Mouse (Mus musculus) embryonic stem cell, embryonic (primary cell): ENCODE results near the gene Rgs14.

Source experiments
- CTCF ChIA-PET, 4 experiments: fragments of 300-600 bp in 2 of 4; fragments of 350-600 bp in 2 of 4; sonication (Branson Sonifier 250); formaldehyde crosslinking; loops; one replicate each; lab custom pipeline; 2022; ENCODE audit warnings: inconsistent platforms in 2 of 4; lab: Charles Lee
- POLR2A ChIA-PET, 4 experiments: fragments of 300-600 bp in 2 of 4; fragments of 350-600 bp in 2 of 4; sonication (Branson Sonifier 250); formaldehyde crosslinking; loops; one replicate each; lab custom pipeline; 2022; ENCODE audit warnings: antibody characterized with exemption in 4 of 4, inconsistent platforms in 1 of 4; lab: Charles Lee

Gene Rgs14

DNA sequence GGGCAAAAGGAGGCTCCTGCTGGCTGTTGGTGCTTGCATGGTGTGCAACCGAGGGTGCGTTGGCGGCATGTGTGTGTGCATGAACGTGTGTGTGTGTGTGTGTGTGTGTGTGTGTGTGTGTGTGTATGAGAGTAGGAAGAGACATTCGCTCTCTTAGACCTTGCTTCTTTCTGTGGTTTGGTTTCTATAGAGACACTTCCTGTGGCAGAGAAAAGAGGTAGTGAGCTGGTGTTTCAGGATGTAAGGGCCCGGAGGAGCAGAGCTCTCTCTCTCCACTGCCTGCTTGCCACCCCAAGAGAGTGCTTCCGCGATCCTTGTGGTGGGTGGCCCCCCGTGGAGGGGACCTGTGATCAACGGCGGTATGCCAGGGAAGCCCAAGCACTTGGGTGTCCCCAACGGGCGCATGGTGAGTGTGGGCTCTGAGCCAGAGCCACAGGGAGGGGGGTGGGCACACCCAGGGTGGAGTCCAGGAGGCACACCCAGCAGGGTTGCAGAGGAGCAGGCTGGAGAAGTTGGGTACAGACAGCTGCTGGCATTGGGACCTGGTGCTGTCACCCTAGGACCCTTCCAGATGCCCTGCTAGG, at the start of gene Rgs14:
Rgs14 (plus strand) TSS at position 202 of the 584 bp plus-strand sequence.
- POLR2A ChIA-PET, result interaction anchor here in 2 of 4 experiments (0.6 to 1.9 kb wide), 5 partner anchors 9 to 167 kb away, joined by 3 to 8 read pairs (median 4); partner anchors contain the start of genes Ddx41 (in 1 of the 2) and Grk6 (in 1 of the 2)
- CTCF ChIA-PET, result interaction anchor here in 1 of 4 experiments (0.7 to 1.4 kb wide), 2 partner anchors 23 to 40 kb away, joined by 3 to 6 read pairs; partner anchors contain the start of gene Mxd3

DNA sequence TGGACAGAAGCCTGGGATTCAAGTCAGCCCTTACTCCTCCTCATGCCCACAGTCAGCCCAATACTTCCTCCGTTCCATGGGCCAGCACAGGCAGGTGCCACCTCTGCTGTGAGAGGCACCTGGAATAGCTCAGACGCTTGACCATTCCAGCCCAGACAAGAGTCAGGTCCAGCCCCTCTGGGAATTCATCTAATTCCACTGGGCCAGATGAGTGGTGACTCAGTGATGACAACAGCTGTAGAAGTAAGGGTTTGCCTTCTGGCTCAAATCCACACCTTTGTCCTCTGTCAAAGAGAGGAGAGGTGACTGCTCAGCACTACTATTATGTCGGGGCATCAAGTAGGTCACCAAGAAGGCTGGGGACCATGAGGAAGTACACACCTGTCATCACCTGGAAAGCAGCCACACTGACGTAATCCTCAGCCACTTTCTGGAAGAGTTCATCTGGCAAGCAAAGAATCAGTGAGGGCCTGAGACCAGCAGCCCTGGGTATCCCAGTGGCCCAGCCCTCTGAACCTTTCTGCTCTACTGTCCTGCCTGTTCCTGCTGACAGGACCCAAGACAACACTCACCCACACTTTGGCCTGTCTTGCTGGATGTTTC, 49.5 kb upstream of the Rgs14 start, which contains the start of gene Prelid1:
Prelid1 (plus strand) TSS at position 570 of the 603 bp plus-strand sequence.
- POLR2A ChIA-PET, result interaction anchor here in 3 of 4 experiments (0.8 to 5.9 kb wide), 16 partner anchors 9 to 72 kb away, joined by 3 to 83 read pairs (median 4); partner anchors contain the start of gene Mxd3 (in 3 of the 3)

DNA sequence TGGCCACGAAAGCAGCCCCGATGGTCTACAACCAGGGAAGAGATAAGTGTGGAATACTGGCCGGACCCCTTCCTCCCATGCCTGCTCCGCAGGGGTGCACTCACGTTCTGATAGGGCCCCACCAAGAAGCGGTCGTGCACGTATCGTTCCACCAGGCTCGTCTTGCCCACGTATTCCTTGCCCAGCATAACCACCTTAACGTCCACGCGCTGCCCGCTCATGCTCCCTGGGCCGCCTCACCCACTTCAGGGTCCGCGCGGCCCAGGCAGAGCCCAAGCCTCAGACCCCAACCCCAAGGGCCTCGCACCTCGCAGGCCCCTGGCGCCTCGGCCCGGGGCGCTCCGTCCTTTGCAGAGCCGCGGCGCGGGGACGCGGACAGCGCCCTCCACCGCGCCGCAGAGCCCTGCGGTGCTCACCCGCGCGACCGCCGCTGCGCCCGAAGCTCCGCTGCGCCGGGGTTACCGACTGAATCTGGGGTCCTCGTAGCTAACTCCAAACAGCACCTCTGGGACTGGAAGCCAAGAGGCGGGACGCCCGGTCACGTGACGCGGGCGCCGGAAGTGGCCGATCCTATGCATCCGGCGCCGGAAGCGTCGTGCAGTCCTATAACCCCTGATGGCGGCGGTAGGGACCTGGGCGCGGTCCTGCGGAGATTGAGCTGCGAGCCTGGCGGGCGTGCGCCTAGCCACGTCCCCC, 48.0 kb upstream of the Rgs14 start, which contains the start of gene Rab24:
Rab24 (minus strand) TSS at position 513 of the 696 bp plus-strand sequence.
- CTCF ChIA-PET, result interaction anchor here in 2 of 4 experiments (0.6 to 0.8 kb wide), 3 partner anchors 14 to 528 kb away, joined by 3 to 4 read pairs (median 3); no protein-coding TSS in a partner anchor
- POLR2A ChIA-PET, result interaction anchor here in 3 of 4 experiments (0.5 to 5.9 kb wide), 24 partner anchors 7 to 482 kb away, joined by 3 to 83 read pairs (median 4); partner anchors contain the start of genes Mxd3 (in 3 of the 3), Grk6 (in 1 of the 3) and Lman2 (in 1 of the 3)

More for the DNA sequence above, 49.5 kb upstream of the Rgs14 start, which contains the start of gene Prelid1:
- CTCF ChIA-PET, result interaction anchor here in 1 of 4 experiments (0.6 kb wide), 1 partner anchor 252 kb away, joined by 5 read pairs; no protein-coding TSS in a partner anchor

DNA sequence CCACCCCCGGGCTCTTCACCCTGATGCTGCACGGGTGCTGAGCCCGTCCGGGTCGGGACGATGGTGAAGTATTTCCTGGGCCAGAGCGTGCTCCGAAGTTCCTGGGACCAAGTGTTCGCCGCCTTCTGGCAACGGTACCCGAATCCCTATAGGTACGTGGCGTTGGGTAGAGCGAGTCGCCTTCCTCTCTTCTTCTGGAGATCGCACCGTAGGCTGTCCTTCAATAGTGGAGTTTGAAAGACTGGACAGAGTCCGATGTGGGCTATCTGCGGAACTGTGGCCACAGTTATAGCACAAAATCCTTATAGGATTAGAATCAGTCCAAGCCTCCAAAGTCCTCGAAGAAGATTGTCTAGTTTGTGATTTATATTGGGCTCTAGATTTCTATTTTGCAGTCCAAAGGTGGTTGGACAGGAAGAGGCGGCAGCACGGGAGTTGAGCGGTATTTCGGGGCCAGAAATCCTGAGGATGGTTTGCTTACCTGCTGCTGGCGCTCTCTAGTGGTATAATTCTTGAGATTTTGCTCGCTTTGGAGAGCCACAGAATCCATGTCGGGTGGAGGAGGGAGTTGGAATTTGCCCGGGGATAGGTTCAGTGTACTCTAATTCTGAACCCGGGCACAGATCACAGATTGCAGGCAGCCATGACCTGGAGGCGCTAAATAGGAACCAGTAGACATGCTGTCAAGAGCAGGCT, 47.3 kb upstream of the Rgs14 start:
- ChIA-PET CTCF (interaction anchor here in 1 of 4 experiments (0.8 kb wide), 2 partner anchors 14 to 63 kb away, joined by 3 to 4 read pairs; no protein-coding TSS in a partner anchor), POLR2A (interaction anchor here in 3 of 4 experiments (0.6 to 5.9 kb wide), 22 partner anchors 7 to 481 kb away, joined by 3 to 83 read pairs (median 4); partner anchors contain the start of genes Mxd3 (in 3 of the 3), Grk6 (in 1 of the 3) and Lman2 (in 1 of the 3))

DNA sequence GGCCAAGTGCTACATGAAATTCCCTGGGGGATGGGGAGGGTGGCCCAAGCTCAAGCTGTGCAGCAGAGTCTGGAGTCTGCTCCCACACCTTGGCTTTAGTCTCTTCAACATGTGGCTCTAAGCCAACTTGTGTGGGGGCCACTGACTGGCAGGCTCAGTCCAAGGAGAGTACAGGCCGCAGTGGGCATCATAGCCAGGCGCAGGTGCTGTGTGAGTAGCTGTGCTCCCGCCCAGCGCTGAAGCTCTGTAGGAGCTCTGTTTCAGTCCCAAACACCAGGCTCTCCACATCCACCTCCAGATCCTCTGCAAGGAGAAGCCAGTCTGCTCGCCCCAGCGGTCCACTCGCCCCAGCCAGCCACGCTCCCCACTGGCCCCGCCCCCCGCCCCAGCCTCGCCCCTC, 43.9 kb upstream of the Rgs14 start:
- ChIA-PET POLR2A (interaction anchor here in 3 of 4 experiments (0.6 to 10.9 kb wide), 33 partner anchors 8 to 792 kb away, joined by 3 to 243 read pairs (median 4); partner anchors contain the start of genes Grk6 (in 1 of the 3), Lman2 (in 1 of the 3) and Rgs14 (in 1 of the 3)), CTCF (interaction anchor here in 2 of 4 experiments (0.5 to 1.7 kb wide), 5 partner anchors 9 to 404 kb away, joined by 3 to 8 read pairs (median 4); no protein-coding TSS in a partner anchor)

DNA sequence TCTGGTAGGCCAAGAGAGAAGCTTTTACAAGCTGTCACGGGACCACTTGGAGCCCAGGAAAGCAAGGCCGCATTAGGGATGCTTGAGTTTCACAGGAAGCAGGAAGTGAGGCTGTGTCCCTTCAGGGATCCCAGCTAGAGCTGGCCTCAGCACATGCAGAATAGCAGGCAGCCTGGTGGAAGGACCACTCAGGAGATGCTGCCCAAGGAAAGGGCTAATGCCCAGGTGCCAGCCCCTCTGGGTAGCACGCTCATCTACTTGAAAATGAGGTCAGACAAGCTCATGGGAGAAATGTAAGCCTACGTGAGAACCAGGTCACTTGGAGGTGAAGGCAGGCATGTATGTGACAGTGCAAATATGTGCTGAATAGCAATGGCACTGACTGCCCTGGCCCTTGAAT, 42.4 kb upstream of the Rgs14 start:
- CTCF ChIA-PET, result interaction anchor here (0.5 to 4.1 kb wide), 28 partner anchors 9 to 324 kb away, joined by 3 to 43 read pairs (median 4); partner anchors contain the start of genes Ddx41 (in 1 of the 4) and Pdlim7 (in 1 of the 4)
- POLR2A ChIA-PET, result interaction anchor here (0.7 to 10.9 kb wide), 38 partner anchors 8 to 366 kb away, joined by 3 to 243 read pairs (median 4); partner anchors contain the start of genes B230219D22Rik (in 1 of the 4), Lman2 (in 1 of the 4), Prelid1 (in 1 of the 4) and Rab24 (in 1 of the 4)

DNA sequence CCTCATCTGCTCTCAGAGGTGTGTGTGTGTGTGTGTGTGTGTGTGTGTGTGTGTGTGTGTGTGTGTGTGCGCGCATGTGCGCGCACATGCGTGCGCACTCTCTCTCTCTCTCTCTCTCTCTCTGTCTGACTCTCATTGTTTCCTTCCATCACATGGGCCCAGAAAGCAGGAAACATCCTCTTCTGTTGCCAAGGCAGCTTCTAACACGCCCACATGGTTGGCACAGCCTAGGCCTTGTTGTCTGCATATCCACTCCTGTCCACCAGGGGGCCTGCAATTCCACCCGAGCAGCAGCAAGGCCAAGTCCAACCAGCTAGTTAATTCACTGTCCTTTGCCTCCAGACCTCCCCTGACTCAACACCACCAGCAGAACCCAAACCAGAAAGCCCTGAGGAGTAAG, 41.9 kb upstream of the Rgs14 start:
- POLR2A ChIA-PET, result interaction anchor here (0.6 to 10.9 kb wide), 46 partner anchors 8 to 460 kb away, joined by 3 to 243 read pairs (median 4); partner anchors contain the start of genes Lman2 (in 2 of the 4), B230219D22Rik (in 1 of the 4), Pfn3 (in 1 of the 4) and Prelid1 (in 1 of the 4)

DNA sequence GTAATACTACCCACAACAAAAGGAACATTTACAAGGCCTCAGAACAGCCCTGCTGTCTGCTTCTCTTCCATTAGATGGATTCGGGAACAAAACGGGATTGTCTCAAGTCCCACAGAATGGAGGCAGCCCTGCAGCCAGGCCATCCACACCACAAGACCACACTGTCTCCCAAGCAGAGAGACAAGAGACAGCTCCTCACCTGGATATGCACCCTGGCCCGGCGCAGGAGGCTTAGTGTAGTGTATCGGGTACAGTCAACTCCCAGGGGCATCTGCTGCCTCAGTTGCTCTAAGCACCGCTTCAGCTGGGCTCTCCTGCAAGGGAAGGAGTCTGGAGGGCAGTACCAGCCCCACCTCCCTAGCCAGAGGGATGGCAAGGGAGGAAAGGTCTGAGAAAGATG, 41.4 kb upstream of the Rgs14 start:
- POLR2A ChIA-PET, result interaction anchor here (0.6 to 10.9 kb wide), 39 partner anchors 9 to 460 kb away, joined by 3 to 243 read pairs (median 4); partner anchors contain the start of genes Lman2 (in 2 of the 4), B230219D22Rik (in 1 of the 4), Pfn3 (in 1 of the 4) and Prelid1 (in 1 of the 4)
- CTCF ChIA-PET, result interaction anchor here (0.6 to 4.1 kb wide), 26 partner anchors 7 to 208 kb away, joined by 3 to 43 read pairs (median 4); partner anchors contain the start of genes Ddx41 (in 1 of the 4) and Pdlim7 (in 1 of the 4)

More for the DNA sequence above, 41.9 kb upstream of the Rgs14 start:
- CTCF ChIA-PET, result interaction anchor here (0.5 to 4.1 kb wide), 32 partner anchors 8 to 324 kb away, joined by 3 to 43 read pairs (median 4); partner anchors contain the start of genes Ddx41 (in 1 of the 4) and Pdlim7 (in 1 of the 4)

DNA sequence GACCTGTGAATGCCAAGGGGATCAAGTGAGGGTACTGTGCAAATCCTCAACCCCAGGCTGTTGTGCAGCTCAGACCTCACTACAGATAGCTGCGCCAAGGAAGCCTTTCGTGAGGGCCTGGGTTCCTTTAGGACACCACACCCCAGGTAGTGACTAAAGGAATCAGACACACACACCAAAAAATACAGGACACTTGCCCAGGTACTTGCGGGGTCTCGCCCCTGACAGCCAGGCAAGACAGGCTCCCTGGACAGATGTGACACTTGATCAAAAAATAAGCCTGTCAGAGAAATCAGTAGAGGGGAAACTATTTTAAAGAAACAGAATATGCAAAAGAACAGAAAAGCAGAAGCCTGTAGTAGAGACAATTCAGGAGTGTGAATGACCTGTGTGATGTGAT, 40.9 kb upstream of the Rgs14 start:
- ChIA-PET CTCF (interaction anchor here in 3 of 4 experiments (0.7 to 4.1 kb wide), 9 partner anchors 11 to 142 kb away, joined by 3 to 43 read pairs (median 4); no protein-coding TSS in a partner anchor), POLR2A (interaction anchor here in 3 of 4 experiments (0.9 to 10.9 kb wide), 21 partner anchors 9 to 138 kb away, joined by 3 to 243 read pairs (median 6); partner anchors contain the start of genes Lman2 (in 3 of the 3), Prelid1 (in 1 of the 3) and Rab24 (in 1 of the 3))

DNA sequence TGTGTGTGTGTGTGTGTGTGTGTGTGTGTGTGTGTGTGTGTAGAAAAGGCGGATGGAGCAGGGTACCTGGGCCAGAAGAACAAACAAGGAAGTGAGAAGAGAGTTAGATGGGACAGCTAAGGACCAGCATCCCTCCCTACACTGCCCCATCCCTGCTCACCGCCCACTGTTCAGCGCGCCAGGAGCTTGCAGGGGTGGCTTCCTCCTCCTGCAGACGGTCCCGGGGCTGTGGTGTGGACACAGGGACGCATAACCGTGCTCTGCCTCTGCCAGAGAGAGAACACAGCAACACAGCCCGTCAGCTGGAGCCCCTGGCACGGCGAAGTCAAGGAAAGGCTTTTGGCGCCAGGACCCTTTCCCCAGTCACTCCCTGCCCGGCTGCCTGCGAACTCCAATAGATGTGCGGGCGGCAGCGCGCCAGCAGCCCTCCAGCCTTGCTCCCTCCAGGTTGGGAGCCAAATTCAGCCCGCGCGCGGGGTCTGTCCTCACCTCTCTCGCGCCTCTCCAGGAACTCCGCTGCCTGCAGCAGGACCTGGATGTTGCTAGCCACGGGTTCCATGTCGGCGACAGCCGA, 40.3 kb upstream of the Rgs14 start:
- ChIA-PET CTCF (interaction anchor here in 1 of 4 experiments (0.5 to 4.1 kb wide), 8 partner anchors 10 to 142 kb away, joined by 3 to 43 read pairs (median 5); partner anchors contain the start of genes Grk6, Lman2 and Rgs14), POLR2A (interaction anchor here (0.6 to 10.9 kb wide), 46 partner anchors 7 to 363 kb away, joined by 3 to 243 read pairs (median 5); partner anchors contain the start of genes Rab24 (in 3 of the 4), B230219D22Rik (in 2 of the 4), Lman2 (in 2 of the 4) and Prelid1 (in 2 of the 4))

DNA sequence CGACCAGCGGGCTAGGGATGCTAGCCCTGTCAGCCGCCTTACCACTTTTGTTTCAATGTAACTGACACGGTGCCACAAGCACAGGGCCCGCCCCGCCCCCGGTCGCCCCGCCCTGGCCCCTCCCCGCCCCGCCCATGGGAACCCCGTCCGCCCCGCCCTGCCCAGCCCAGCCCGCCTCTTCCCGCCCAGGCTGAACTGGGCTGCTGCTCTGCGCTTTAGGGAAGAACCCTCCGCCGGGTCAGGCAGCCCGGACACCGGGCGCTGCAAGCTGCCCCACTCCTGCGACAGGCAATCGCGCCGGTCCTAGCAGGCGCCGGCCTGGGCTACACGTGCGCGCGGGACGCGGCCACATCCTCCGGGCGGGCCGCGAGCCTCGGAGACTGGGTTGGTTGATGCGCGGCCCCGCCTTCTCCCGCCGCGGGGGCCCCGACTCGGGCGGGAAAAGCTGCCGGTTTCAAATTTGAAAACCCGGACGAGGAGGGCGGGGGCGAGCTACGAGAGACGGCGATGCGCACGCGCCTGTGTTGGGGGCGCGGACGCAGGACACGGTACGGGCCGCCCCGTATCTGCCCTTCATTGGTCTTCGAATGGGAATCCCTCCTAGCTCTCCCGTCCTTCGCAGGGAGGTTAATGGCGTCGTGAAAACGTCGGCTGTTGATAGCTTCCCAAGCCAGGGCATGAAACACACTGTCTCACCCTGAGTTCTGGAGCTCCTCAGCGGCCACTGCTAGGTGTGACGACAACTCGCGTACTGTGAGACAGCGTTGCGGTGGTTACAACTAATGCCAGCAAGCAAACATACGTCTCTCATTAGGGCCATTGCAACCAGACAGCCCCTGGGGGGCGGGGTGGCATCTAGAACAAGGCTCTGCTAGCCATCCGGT, 39.6 kb upstream of the Rgs14 start, which contains the start of gene Mxd3:
Mxd3 (minus strand) TSS at position 141 of the 884 bp plus-strand sequence.
- CTCF ChIA-PET, result interaction anchor here (0.5 to 4.1 kb wide), 18 partner anchors 9 to 401 kb away, joined by 3 to 43 read pairs (median 4); partner anchors contain the start of genes Grk6 (in 1 of the 4), Lman2 (in 1 of the 4) and Rgs14 (in 1 of the 4)
- POLR2A ChIA-PET, result interaction anchor here (0.6 to 10.9 kb wide), 77 partner anchors 8 to 1409 kb away, joined by 3 to 243 read pairs (median 4); partner anchors contain the start of genes Lman2 (in 3 of the 4), Prelid1 (in 3 of the 4), Rab24 (in 3 of the 4) and B230219D22Rik (in 2 of the 4)

DNA sequence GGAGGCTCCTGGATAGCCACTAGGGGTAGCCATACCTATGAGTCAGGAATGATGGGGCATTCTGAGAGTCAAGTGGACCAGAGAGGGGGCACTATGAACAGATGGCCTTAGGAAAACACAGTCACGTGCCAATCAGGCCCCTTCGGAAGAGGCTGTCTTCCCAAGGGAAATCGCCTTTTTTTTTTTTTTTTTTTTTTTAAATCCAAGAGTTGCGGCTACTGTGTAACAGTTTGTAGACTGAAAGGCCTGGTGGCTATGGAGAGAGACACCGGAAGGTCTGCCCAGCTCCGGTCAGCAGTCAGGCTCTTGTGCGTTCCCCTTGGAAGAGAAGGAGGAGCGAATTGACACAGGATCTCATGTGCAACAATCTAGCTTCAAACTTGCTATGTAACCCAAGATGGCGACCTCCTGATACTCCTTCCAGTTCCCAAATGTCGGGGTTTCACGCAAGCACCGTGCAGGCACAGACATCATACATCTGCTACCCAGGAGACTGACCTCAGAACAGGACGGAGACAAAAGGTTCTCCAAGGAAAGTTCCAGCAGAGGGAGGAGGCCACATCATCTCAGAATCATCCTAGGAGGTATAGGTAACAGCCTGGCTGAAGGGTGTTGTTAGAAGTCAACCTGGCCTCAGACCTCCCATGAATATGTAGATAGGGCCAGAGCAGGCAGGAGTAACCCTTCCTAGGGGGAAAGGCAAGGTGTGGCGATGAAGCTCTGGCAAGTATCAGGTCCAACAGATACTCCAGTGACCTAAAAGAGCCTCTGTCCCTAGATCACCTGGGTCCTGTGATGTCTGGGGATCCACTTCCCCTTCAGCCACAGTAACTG, 38.7 kb upstream of the Rgs14 start:
- POLR2A ChIA-PET, result interaction anchor here (0.6 to 10.9 kb wide), 69 partner anchors 8 to 1410 kb away, joined by 3 to 243 read pairs (median 4); partner anchors contain the start of genes Rab24 (in 3 of the 4), B230219D22Rik (in 2 of the 4), Grk6 (in 2 of the 4) and Lman2 (in 2 of the 4)
- CTCF ChIA-PET, result interaction anchor here in 3 of 4 experiments (0.6 to 4.1 kb wide), 19 partner anchors 8 to 396 kb away, joined by 3 to 43 read pairs (median 3); partner anchors contain the start of genes Grk6 (in 1 of the 3), Lman2 (in 1 of the 3), Pcbd2 (in 1 of the 3) and Rgs14 (in 1 of the 3)

DNA sequence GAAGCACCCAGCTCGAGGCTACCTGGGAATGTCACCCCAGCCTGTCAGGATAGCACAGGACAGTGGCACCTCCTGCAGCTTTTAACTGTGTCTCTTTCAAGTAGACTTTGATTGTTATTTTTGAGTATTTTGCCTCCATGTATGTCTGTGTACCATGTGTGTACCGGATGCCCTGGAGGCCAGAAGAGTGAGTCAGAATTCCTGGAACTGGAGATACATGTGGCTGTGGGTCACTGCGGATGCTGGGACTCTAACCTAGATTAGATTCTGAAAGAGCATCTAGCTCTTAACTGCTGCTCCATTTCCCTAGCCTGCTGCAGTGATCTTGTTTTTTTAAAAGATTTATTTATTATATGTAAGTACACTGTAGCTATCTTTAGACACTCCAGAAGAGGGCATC, 37.2 kb upstream of the Rgs14 start:
- ChIA-PET CTCF (no interaction called here), POLR2A (interaction anchor here in 2 of 4 experiments (0.7 to 10.9 kb wide), 5 partner anchors 9 to 113 kb away, joined by 3 to 243 read pairs (median 3); partner anchors contain the start of genes Grk6 (in 1 of the 2) and Rab24 (in 1 of the 2))
